Mouse (Mus musculus): ENCODE data around the gene Acacb. TPM values are rescaled to one million over a fixed set of nuclear protein-coding genes. Genes with fewer than 3 reads are reported as not detected.

The Acacb gene
- polyA plus RNA-seq, 1 experiment from 2014 or later = 9.5 TPM

- Histone ChIP-seq H3K4me3 (no peak overlapping the region), H3K27ac (replicated peaks) (no peak overlapping the region)
Observed at GRCm38 (mm10) chr5:114177966-114178719, 31.8 kb downstream of the Acacb start.

GRCm38 (mm10) chr5:114179541-114179940, 33.2 kb downstream of the Acacb start:
- WGBS = 81% methylated on average over 11 of the region's 11 CpGs

More at GRCm38 (mm10) chr5:114177966-114178719, 31.8 kb downstream of the Acacb start:
- no peaks in the 10 kb centered on the region for H3K36me3 ChIP-seq
- H3K9me3 ChIP-seq = no peaks in the 10 kb centered on the region
- ATAC-seq (ENCODE audit: extremely low read depth, insufficient number of reproducible peaks, low FRiP score, low TSS enrichment) = no peak
- no peak overlapping the region for H3K4me2 ChIP-seq
- no peak overlapping the region for H3K9ac ChIP-seq
- 88% methylated on average over 4 of the region's 4 CpGs for WGBS
- H3K27me3 ChIP-seq (replicated peaks) = no peaks in the 10 kb centered on the region
- H3K4me1 ChIP-seq = peaks cover 32% of the 10 kb centered on the region

GRCm38 (mm10) chr5:114183493-114183892, 37.2 kb downstream of the Acacb start:
- H3K9ac ChIP-seq = no peak overlapping the region
- ATAC-seq (ENCODE audit: extremely low read depth, insufficient number of reproducible peaks, low FRiP score, low TSS enrichment) = no peak
- 93% methylated on average over 2 of the region's 2 CpGs for WGBS
- H3K36me3 ChIP-seq = peaks cover 21% of the 10 kb centered on the region
- no peak overlapping the region for H3K27ac ChIP-seq (replicated peaks)
- no peaks in the 10 kb centered on the region for H3K9me3 ChIP-seq
- no peak overlapping the region for H3K4me2 ChIP-seq
- no peak overlapping the region for H3K4me3 ChIP-seq
- H3K4me1 ChIP-seq = peaks cover 14% of the 10 kb centered on the region
- H3K27me3 ChIP-seq (replicated peaks) = no peaks in the 10 kb centered on the region

More at GRCm38 (mm10) chr5:114179541-114179940, 33.2 kb downstream of the Acacb start:
- no peak overlapping the region for H3K4me2 ChIP-seq
- H3K27ac ChIP-seq (replicated peaks) = no peak overlapping the region
- peaks cover 7% of the 10 kb centered on the region for H3K36me3 ChIP-seq
- H3K9me3 ChIP-seq = no peaks in the 10 kb centered on the region
- ATAC-seq (ENCODE audit: extremely low read depth, insufficient number of reproducible peaks, low FRiP score, low TSS enrichment) = no peak
- peaks cover 21% of the 10 kb centered on the region for H3K4me1 ChIP-seq
- no peak overlapping the region for H3K9ac ChIP-seq
- no peak overlapping the region for H3K4me3 ChIP-seq
- no peaks in the 10 kb centered on the region for H3K27me3 ChIP-seq (replicated peaks)

- H3K27ac ChIP-seq (replicated peaks) = no peak overlapping the region
- H3K36me3 ChIP-seq = peaks cover 57% of the 10 kb centered on the region
- no peak for ATAC-seq (ENCODE audit: extremely low read depth, insufficient number of reproducible peaks, low FRiP score, low TSS enrichment)
- peaks cover 14% of the 10 kb centered on the region for H3K4me1 ChIP-seq
- no peaks in the 10 kb centered on the region for H3K27me3 ChIP-seq (replicated peaks)
- no peaks in the 10 kb centered on the region for H3K9me3 ChIP-seq
- no peak overlapping the region for H3K4me3 ChIP-seq
- H3K9ac ChIP-seq = no peak overlapping the region
- 79% methylated on average over 2 of the region's 2 CpGs for WGBS
- H3K4me2 ChIP-seq = no peak overlapping the region
Observed at GRCm38 (mm10) chr5:114187108-114187507, 40.8 kb downstream of the Acacb start.

- no peak overlapping the region for H3K27ac ChIP-seq (replicated peaks)
- no peak for ATAC-seq (ENCODE audit: extremely low read depth, insufficient number of reproducible peaks, low FRiP score, low TSS enrichment)
- no peak overlapping the region for H3K9ac ChIP-seq
- H3K27me3 ChIP-seq (replicated peaks) = no peaks in the 10 kb centered on the region
- no peak overlapping the region for H3K4me3 ChIP-seq
- peaks cover 14% of the 10 kb centered on the region for H3K4me1 ChIP-seq
- WGBS = 71% methylated on average over 12 of the region's 12 CpGs
- H3K36me3 ChIP-seq = peaks cover 71% of the 10 kb centered on the region
- H3K9me3 ChIP-seq = no peaks in the 10 kb centered on the region
- H3K4me2 ChIP-seq = no peak overlapping the region
Observed at GRCm38 (mm10) chr5:114188900-114189464, 42.6 kb downstream of the Acacb start.

- H3K4me1 ChIP-seq = no peaks in the 10 kb centered on the region
- peaks cover 95% of the 10 kb centered on the region for H3K36me3 ChIP-seq
- no peak overlapping the region for H3K4me2 ChIP-seq
- H3K27me3 ChIP-seq (replicated peaks) = no peaks in the 10 kb centered on the region
- ATAC-seq (ENCODE audit: extremely low read depth, insufficient number of reproducible peaks, low FRiP score, low TSS enrichment) = no peak
- no peak overlapping the region for H3K9ac ChIP-seq
- no peak overlapping the region for H3K27ac ChIP-seq (replicated peaks)
- no peak overlapping the region for H3K4me3 ChIP-seq
- H3K9me3 ChIP-seq = no peaks in the 10 kb centered on the region
- WGBS = 83% methylated on average over 11 of the region's 11 CpGs
Observed at GRCm38 (mm10) chr5:114194161-114194560, 47.8 kb downstream of the Acacb start.

- Histone ChIP-seq H3K9me3 (no peaks in the 10 kb centered on the region), H3K36me3 (peaks cover 84% of the 10 kb centered on the region), H3K4me1 (no peaks in the 10 kb centered on the region), H3K4me2 (peak overlapping the region; percentile 37), H3K27ac (replicated peaks) (peak overlapping the region; percentile 28; the same call in 1 of the 2 replicates), H3K27me3 (replicated peaks) (no peaks in the 10 kb centered on the region), H3K9ac (no peak overlapping the region), H3K4me3 (no peak overlapping the region)
- ATAC-seq (ENCODE audit: extremely low read depth, insufficient number of reproducible peaks, low FRiP score, low TSS enrichment) = no peak
- 30% methylated on average over 13 of the region's 13 CpGs for WGBS
Observed at GRCm38 (mm10) chr5:114199116-114199777, 52.9 kb downstream of the Acacb start.

GRCm38 (mm10) chr5:114206158-114206557, 59.8 kb downstream of the Acacb start:
- Histone ChIP-seq H3K27me3 (replicated peaks) (no peaks in the 10 kb centered on the region), H3K9ac (no peak overlapping the region), H3K36me3 (peaks cover 83% of the 10 kb centered on the region), H3K9me3 (no peaks in the 10 kb centered on the region), H3K4me1 (no peaks in the 10 kb centered on the region), H3K4me2 (no peak overlapping the region), H3K27ac (replicated peaks) (no peak overlapping the region), H3K4me3 (no peak overlapping the region)
- WGBS = 84% methylated on average over 2 of the region's 2 CpGs
- ATAC-seq (ENCODE audit: extremely low read depth, insufficient number of reproducible peaks, low FRiP score, low TSS enrichment) = no peak

- H3K4me3 ChIP-seq = no peak overlapping the region
- no peak overlapping the region for H3K27ac ChIP-seq (replicated peaks)
- ATAC-seq (ENCODE audit: extremely low read depth, insufficient number of reproducible peaks, low FRiP score, low TSS enrichment) = no peak
- 56% methylated on average over 10 of the region's 10 CpGs for WGBS
- H3K9me3 ChIP-seq = no peaks in the 10 kb centered on the region
- H3K4me1 ChIP-seq = no peaks in the 10 kb centered on the region
- H3K27me3 ChIP-seq (replicated peaks) = no peaks in the 10 kb centered on the region
- H3K36me3 ChIP-seq = peaks cover 86% of the 10 kb centered on the region
- H3K9ac ChIP-seq = no peak overlapping the region
- no peak overlapping the region for H3K4me2 ChIP-seq
Observed at GRCm38 (mm10) chr5:114213183-114213582, 66.8 kb downstream of the Acacb start.

- Histone ChIP-seq H3K4me1 (no peaks in the 10 kb centered on the region), H3K27me3 (replicated peaks) (no peaks in the 10 kb centered on the region), H3K36me3 (peaks cover 77% of the 10 kb centered on the region), H3K9me3 (peaks cover 2% of the 10 kb centered on the region; the same call in 1 of the 2 replicates), H3K4me3 (no peak overlapping the region), H3K27ac (replicated peaks) (no peak overlapping the region), H3K9ac (no peak overlapping the region), H3K4me2 (no peak overlapping the region)
- no peak for ATAC-seq (ENCODE audit: extremely low read depth, insufficient number of reproducible peaks, low FRiP score, low TSS enrichment)
- 77% methylated on average over 14 of the region's 14 CpGs for WGBS
Observed at GRCm38 (mm10) chr5:114218771-114219170, 72.4 kb downstream of the Acacb start.

- peaks cover 90% of the 10 kb centered on the region for H3K36me3 ChIP-seq
- H3K4me3 ChIP-seq = no peak overlapping the region
- peaks cover 17% of the 10 kb centered on the region for H3K9me3 ChIP-seq
- 85% methylated on average over 7 of the region's 7 CpGs for WGBS
- H3K27me3 ChIP-seq (replicated peaks) = no peaks in the 10 kb centered on the region
- no peak overlapping the region for H3K27ac ChIP-seq (replicated peaks)
- no peak overlapping the region for H3K4me2 ChIP-seq
- ATAC-seq (ENCODE audit: extremely low read depth, insufficient number of reproducible peaks, low FRiP score, low TSS enrichment) = no peak
- H3K4me1 ChIP-seq = no peaks in the 10 kb centered on the region
- no peak overlapping the region for H3K9ac ChIP-seq
Observed at GRCm38 (mm10) chr5:114226051-114226450, 79.7 kb downstream of the Acacb start.

Measured in heart, embryonic 13.5 days (tissue).